Mouse (Mus musculus) heart, postnatal 0 days (tissue): ENCODE results near the gene Usp40. TPM values are rescaled to one million over a fixed set of nuclear protein-coding genes. Genes with fewer than 3 reads are reported as not detected.
A peak's percentile ranks its signal among the peaks of the same experiment; 100 is the strongest.

Experiments
- ATAC-seq: fragments of 200-750 bp; cut with Nextera tagmentation; 2 replicates; pipeline ENCODE4 v1.8.0; 2017; ENCODE audit warnings: low read depth, moderate number of reproducible peaks, moderate library complexity; ENCODE audit not compliant: insufficient read depth
- DNase-seq: peaks from one replicate; pipeline ENCODE4 v3.0.0-alpha.2; 2016; ENCODE audit warnings: low spot score
- H3K27ac ChIP-seq: fragments of 300-500 bp; sonication (generic); 2 replicates; pipeline ENCODE4 v1.5.1; 2014; ENCODE audit warnings: low read depth, mild to moderate bottlenecking
- H3K27me3 ChIP-seq: fragments of 300-500 bp; sonication (generic); 2 replicates; pipeline ENCODE4 v1.6.1; 2014; ENCODE audit warnings: low read length, mixed read lengths; ENCODE audit not compliant: control insufficient read depth, insufficient read depth
- H3K36me3 ChIP-seq: fragments of 300-500 bp; sonication (generic); replicated peaks from 2 replicates; pipeline ENCODE4 v1.6.1; 2014; ENCODE audit warnings: low read length, mixed read lengths; ENCODE audit not compliant: control insufficient read depth, insufficient read depth
- H3K4me1 ChIP-seq: fragments of 300-500 bp; sonication (generic); 2 replicates; pipeline ENCODE4 v1.6.1; 2014; ENCODE audit warnings: antibody characterized with exemption; ENCODE audit not compliant: control insufficient read depth, insufficient read depth
- H3K4me2 ChIP-seq: fragments of 300-500 bp; sonication (generic); 2 replicates; pipeline ENCODE4 v1.6.1; 2014; ENCODE audit warnings: low read depth, mild to moderate bottlenecking, low read length, moderate library complexity
- H3K4me3 ChIP-seq: fragments of 300-500 bp; sonication (generic); 2 replicates; pipeline ENCODE4 v1.5.1; 2014; ENCODE audit warnings: low read depth, low read length
- H3K9ac ChIP-seq: fragments of 300-500 bp; sonication (generic); replicated peaks from 2 replicates; pipeline ENCODE4 v1.6.1; 2014; ENCODE audit warnings: low read depth, low read length, mixed read lengths
- H3K9me3 ChIP-seq: fragments of 300-500 bp; sonication (generic); replicated peaks from 2 replicates; pipeline ENCODE4 v1.6.1; 2016; ENCODE audit warnings: low read length; ENCODE audit not compliant: control insufficient read depth
- CTCF ChIP-seq: IDR thresholded peaks from 2 replicates; pipeline ENCODE4 v1.5.1; 2016; ENCODE audit warnings: antibody characterized with exemption, control low read depth, low read depth
- EP300 ChIP-seq: IDR thresholded peaks from 2 replicates; pipeline ENCODE4 v1.6.1; 2016; ENCODE audit warnings: antibody characterized with exemption, low read depth
- WGBS: fragments of 180-500 bp; shearing (Covaris S2); extraction: QIAGEN DNeasy Blood & Tissue Kit; methylation state at CpG from one replicate; pipeline ENCODE4 v1.1.7; 2014; 5-methylcytosine and 5-hydroxymethylcytosine counted together
- polyA plus RNA-seq: library from polyadenylated mRNA; unstranded; fragments of >200 nt; fragmentation: Nextera tagmentation; extraction: Ambion mirVana; gene quantifications from 2 replicates; pipeline ENCODE4 v1.2.1, GENCODE M21; 2015
- total RNA-seq: library from RNA; depleted of rRNA; stranded (reverse); fragments of >200 nt; gene quantifications from 2 replicates; pipeline ENCODE4 v1.2.3, GENCODE M21; 2014; ENCODE audit warnings: low replicate concordance

Usp40 gene
- total and polyA plus RNA-seq, 2 experiments from 2014 or later = 18.6 to 27.4 TPM

DNA sequence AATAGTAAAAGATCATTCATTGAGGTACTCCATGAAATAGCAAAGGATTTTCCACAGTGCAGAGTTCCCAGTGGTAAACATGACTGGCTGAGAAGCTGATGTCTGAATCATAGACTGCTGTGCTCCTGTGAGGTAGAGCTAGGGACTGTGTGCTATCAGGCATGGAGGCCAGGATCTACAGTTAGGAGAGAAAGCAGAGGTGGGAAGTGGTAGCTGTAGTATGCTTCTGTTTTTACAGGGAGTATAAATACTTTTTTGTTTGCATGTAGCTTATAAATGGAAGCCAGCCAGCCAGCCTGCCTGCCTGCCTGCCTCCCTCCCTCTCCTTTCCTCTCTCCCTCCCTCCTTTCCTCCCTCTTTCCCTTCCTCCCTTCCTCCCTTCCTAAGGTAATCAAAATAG, 95.0 kb downstream of the Usp40 start:
- Histone ChIP-seq H3K4me2 (no peak overlapping the region), H3K27me3 (no peaks in the 10 kb centered on the region), H3K4me1 (peaks cover 12% of the 10 kb centered on the region), H3K36me3 (peaks cover 32% of the 10 kb centered on the region), H3K27ac (no peak overlapping the region), H3K9ac (no peak overlapping the region), H3K9me3 (no peaks in the 10 kb centered on the region), H3K4me3 (no peak overlapping the region)
- TF ChIP-seq EP300 (no peak), CTCF (no peak)
- ATAC-seq = no peak
- no peak for DNase-seq

GRCm38 (mm10) chr1:87910428-87910827, 97.9 kb downstream of the Usp40 start:
- Histone ChIP-seq H3K27me3 (no peaks in the 10 kb centered on the region), H3K4me3 (no peak overlapping the region), H3K36me3 (0 out of 2 replicates have a peak, but pooled peaks cover 14% of the 10 kb centered on the region), H3K4me1 (peaks cover 12% of the 10 kb centered on the region), H3K4me2 (no peak overlapping the region), H3K27ac (no peak overlapping the region), H3K9ac (no peak overlapping the region), H3K9me3 (no peaks in the 10 kb centered on the region)
- DNase-seq (no peak), ATAC-seq (no peak)
- TF ChIP-seq EP300 = no peak
- TF ChIP-seq CTCF = no peak
- 78% methylated on average over 1 of the region's 1 CpGs for WGBS

- DNase-seq (no peak), ATAC-seq (no peak)
- peaks cover 12% of the 10 kb centered on the region for H3K4me1 ChIP-seq
- TF ChIP-seq CTCF (no peak), EP300 (no peak)
- no peak overlapping the region for H3K27ac ChIP-seq
- H3K27me3 ChIP-seq = no peaks in the 10 kb centered on the region
- H3K36me3 ChIP-seq = 0 out of 2 replicates have a peak, but pooled peaks cover 8% of the 10 kb centered on the region
- H3K4me3 ChIP-seq = no peak overlapping the region
- no peak overlapping the region for H3K4me2 ChIP-seq
- no peak overlapping the region for H3K9ac ChIP-seq
- H3K9me3 ChIP-seq = no peaks in the 10 kb centered on the region
These were observed 98.8 kb downstream of the Usp40 start for GRCm38 (mm10) chr1:87909565-87909964.

- Histone ChIP-seq H3K36me3 (0 out of 2 replicates have a peak, but pooled peaks cover 8% of the 10 kb centered on the region), H3K9me3 (no peaks in the 10 kb centered on the region), H3K9ac (no peak overlapping the region), H3K4me3 (no peak overlapping the region), H3K27ac (no peak overlapping the region), H3K4me1 (peaks cover 12% of the 10 kb centered on the region), H3K27me3 (no peaks in the 10 kb centered on the region), H3K4me2 (no peak overlapping the region)
- WGBS = 79% methylated on average over 3 of the region's 3 CpGs
- DNase-seq = no peak
- ATAC-seq = no peak
- TF ChIP-seq EP300 = no peak
These were observed 99.6 kb downstream of the Usp40 start for GRCm38 (mm10) chr1:87908736-87909135.

DNA sequence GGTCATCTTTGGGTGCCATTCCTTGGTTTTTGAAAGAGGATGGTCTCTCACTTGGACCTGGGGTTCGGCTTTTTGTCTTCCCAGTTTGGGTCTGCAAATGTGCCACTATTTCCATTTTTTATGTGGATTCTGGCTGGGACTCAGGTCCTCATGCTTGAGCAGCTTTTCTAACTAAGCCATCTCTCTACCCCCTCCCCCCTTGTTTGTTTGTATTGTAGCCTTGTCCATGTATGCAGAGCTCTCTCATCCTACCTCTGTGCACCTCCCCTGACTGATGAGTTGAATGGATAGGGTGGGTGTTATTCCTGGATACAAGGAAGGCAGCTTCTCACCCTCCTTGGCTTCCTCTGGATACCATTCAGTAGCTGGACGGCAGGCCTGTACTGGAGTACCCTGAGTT, 100.3 kb downstream of the Usp40 start:
- H3K9me3 ChIP-seq = no peaks in the 10 kb centered on the region
- WGBS = 89% methylated on average over 2 of the region's 2 CpGs
- no peak overlapping the region for H3K27ac ChIP-seq
- no peak overlapping the region for H3K4me3 ChIP-seq
- no peak for TF ChIP-seq CTCF
- TF ChIP-seq EP300 = no peak
- ATAC-seq = no peak
- peaks cover 7% of the 10 kb centered on the region for H3K4me1 ChIP-seq
- 0 out of 2 replicates have a peak, but pooled peaks cover 8% of the 10 kb centered on the region for H3K36me3 ChIP-seq
- H3K4me2 ChIP-seq = no peak overlapping the region
- no peaks in the 10 kb centered on the region for H3K27me3 ChIP-seq
- no peak for DNase-seq
- no peak overlapping the region for H3K9ac ChIP-seq

DNA sequence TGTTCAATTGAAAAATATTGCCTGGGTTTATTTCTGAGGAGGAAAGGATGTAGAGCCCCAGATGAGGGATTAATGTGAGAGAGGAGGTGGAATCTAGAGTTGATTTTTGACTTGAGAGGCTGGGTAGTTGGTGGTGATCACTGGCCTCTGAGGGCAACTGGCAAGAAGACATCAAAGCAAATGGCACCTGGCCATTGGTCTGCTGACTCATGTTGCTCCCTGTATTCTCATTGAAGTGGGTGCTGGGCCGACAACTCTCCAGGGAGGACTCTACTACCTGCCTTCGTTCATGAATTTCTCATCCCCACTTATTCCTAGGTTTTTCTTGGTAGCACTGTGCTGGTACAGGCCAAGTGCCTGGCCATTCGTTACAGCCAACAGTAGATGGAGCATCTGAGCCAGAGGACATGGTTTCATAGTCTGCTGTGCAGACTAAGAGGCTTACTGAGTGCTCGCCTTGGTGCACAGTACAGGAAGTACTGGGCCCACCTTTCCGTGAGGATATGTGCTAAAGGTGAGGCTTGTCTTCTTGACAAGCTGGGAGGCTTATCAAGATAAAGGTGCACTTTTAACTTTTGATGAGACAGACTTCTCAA, 101.9 kb downstream of the Usp40 start:
- ATAC-seq = no peak
- DNase-seq = no peak

More for the DNA sequence above, 101.9 kb downstream of the Usp40 start:
- H3K27me3 ChIP-seq = no peaks in the 10 kb centered on the region
- peaks cover 8% of the 10 kb centered on the region for H3K4me1 ChIP-seq
- no peak overlapping the region for H3K27ac ChIP-seq
- TF ChIP-seq EP300 (no peak), CTCF (peak; percentile 39)
- H3K4me2 ChIP-seq = no peak overlapping the region
- 70% methylated on average over 5 of the region's 5 CpGs for WGBS
- no peak overlapping the region for H3K9ac ChIP-seq
- H3K9me3 ChIP-seq = no peaks in the 10 kb centered on the region
- 0 out of 2 replicates have a peak, but pooled peaks cover 8% of the 10 kb centered on the region for H3K36me3 ChIP-seq
- no peak overlapping the region for H3K4me3 ChIP-seq
